Mouse (Mus musculus) spleen, adult 2 months (tissue): ENCODE measurements around the gene Kcnc3.

Experiments
- CTCF ChIP-seq: fragments of 200-500 bp; IDR thresholded peaks from 2 replicates; pipeline ENCODE4 v1.5.1; 2011; ENCODE audit warnings: mild to moderate bottlenecking, inconsistent platforms; ENCODE audit not compliant: insufficient read depth, insufficient read length, insufficient replicate concordance; ENCODE audit errors: extremely low read depth
- POLR2A ChIP-seq: fragments of 200-500 bp; IDR thresholded peaks from 2 replicates; pipeline ENCODE4 v1.6.1; 2011; ENCODE audit warnings: low read depth, low read length, inconsistent platforms

DNA sequence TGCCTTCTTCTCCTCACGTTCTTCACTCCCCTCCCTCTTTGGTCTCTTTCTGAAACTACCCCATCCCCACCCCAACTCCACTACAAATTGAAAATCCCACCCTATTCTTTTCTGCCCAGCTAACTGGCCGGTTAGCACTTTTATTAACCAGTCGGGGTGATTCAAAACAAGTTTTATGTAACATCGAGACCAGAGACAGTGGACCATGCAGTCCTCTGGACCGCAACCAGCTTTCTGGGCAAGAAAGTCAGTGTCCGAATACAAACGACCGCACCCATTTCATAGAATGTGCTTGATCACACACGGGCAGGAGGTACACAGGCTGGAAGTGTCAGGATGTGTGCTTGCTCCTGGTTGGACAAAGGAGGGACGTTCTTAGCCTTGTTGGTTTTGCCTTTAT, 26.0 kb upstream of the Kcnc3 start:
- TF ChIP-seq CTCF (no peak), POLR2A (no peak)
